Mouse (Mus musculus): Measurements from ENCODE around the gene Exoc3l4. TPM values are rescaled to one million over a fixed set of nuclear protein-coding genes. Genes with fewer than 3 reads are reported as not detected.
A peak's percentile ranks its signal among the peaks of the same experiment; 100 is the strongest.

The Exoc3l4 gene
- total RNA-seq, 2 experiments from 2014 or later: 4.1 to 5.5 TPM

DNA sequence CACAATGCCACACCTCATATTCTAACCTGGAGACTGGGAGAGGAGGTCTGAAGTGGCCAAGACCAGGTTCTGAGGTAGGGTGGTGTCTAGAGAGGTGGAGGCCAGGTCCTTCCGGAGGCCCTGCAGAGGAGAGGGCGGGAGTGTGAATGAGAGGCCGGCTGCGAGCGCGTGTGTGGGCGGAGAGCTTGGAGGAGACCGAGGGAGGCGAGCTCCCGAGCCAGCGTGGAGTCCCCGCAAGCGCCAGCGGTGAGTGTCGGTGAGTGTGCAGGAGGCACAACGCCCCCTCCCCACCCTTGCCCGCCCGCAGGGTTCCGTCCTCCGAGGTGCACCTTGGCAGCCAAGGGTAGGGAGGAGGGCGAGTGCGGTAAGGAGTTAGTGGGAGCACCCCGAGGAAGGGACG is 10.2 kb upstream of the Exoc3l4 start, which contains the start of gene Lbhd2:
TSS of gene Lbhd2 (plus strand) at position 188 of the 400 bp plus-strand sequence.
- intact Hi-C loops (cut with DNase I): no loop called here
- no peak for DNase-seq

DNA sequence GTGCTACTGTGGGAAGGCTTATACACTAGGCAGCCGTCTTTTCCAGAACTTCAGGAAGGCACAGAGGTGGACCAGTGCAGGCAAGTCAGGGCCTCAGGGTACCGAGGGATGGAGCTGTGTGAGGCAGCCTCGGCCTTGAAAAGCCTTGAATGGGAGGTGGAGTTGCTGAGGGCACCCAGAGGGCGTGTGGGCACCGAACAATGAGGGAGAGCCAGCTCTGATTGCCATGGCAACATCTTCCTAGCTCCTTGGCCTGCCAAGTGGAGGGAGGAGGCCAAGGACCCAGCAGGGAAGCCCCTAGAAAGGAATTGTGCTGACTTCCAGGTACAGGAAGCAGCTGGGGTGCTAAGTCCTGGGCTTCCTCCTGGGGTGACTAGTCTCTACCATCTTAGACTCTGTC is 7.2 kb upstream of the Exoc3l4 start:
- intact Hi-C loops (cut with DNase I): no loop called here

GRCm38 (mm10) chr12:111411631-111412355 is 5.0 kb upstream of the Exoc3l4 start:
- intact Hi-C loops (cut with DNase I): loop anchor here (5.0 kb wide), 2 partner anchors 79 to 139 kb away; partner anchors contain the start of gene Amn

More for the DNA sequence above, 7.2 kb upstream of the Exoc3l4 start:
- DNase-seq: no peak

DNA sequence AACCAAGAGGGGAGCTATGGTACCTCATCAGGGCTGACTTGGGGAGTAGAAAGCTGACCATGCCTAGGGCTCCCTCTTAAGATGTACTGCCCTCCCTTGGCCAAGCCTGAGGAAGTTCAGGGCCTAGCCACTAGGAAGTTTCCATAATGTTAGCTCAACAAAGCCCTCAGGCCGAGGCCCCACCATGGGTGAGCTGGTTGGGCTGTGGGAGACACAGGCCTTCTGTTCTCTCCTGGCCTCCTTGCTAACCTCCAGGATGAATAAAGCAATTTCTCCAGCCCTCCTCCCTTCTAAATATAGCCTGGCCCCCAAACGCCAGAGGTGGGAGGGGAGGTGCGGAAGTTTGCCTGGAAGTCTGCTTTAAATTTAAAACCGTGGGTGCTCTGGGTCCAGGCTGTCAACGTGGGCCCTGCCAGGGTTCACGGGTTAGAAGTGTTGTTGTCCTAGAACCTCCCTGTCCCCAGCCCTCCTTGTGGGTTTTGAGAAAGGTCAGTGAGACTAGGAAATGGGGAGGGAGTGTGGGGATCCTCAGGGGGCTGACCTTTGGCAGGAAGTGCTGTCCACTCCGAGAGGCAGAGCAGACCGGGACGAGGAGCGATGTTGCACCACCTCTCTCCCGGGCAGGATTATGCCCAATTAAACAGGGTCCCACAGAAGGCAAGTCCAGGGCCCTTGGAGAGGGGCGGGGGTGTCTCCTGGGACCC is 4.1 kb upstream of the Exoc3l4 start:
- DNase-seq: peak; percentile 43 to 59
- intact Hi-C loops (cut with DNase I): loop anchor here (5.0 kb wide), 2 partner anchors 80 to 140 kb away; partner anchors contain the start of gene Amn

More at GRCm38 (mm10) chr12:111411631-111412355, 5.0 kb upstream of the Exoc3l4 start:
- peak; percentile 47 to 70 for DNase-seq

DNA sequence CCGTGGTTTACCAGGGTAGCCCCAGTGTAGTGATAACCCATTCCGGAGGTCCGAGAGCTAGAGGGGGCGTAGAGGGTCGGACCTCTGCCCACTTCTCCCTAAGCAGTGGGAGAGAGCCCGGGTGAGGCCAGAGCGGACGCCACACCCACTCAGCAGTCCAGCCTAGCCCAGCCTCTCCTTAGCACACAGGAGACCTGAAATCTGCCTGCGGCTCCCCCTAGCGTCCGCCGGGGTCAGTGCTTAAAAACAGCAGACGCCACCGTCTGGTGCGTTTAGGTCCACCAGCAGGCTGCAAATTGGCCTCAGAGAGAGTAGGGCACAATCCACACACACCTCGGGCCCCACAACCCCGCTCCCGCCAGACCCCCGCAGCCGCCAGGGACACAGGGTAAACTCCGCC is 3.5 kb upstream of the Exoc3l4 start:
- peak; percentile 93 to 95 for DNase-seq

DNA sequence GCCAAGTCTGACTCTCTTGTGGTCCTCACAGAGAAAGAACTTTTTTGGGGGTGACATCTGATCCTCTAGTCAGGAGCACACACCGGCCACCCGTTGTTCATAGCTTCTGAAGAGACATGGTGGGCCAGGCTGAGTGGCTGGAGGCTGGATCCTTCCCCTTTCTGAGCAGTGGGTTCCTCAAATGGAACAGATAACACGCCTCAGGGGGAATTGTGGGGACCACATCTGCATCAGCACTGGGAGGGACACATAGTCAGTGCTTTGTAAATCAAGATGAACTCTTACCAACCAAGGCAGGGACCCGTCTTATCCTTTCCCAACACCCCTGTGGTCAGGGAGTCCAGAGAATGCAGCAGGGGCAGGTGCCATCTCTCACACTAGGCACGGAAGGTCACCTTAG is 3.1 kb downstream of the Exoc3l4 start:
- DNase-seq: no peak
- intact Hi-C loops (cut with DNase I): no loop called here

More for the DNA sequence above, 3.5 kb upstream of the Exoc3l4 start:
- intact Hi-C loops (cut with DNase I): loop anchor here (5.0 kb wide), 2 partner anchors 81 to 141 kb away; partner anchors contain the start of gene Amn

DNA sequence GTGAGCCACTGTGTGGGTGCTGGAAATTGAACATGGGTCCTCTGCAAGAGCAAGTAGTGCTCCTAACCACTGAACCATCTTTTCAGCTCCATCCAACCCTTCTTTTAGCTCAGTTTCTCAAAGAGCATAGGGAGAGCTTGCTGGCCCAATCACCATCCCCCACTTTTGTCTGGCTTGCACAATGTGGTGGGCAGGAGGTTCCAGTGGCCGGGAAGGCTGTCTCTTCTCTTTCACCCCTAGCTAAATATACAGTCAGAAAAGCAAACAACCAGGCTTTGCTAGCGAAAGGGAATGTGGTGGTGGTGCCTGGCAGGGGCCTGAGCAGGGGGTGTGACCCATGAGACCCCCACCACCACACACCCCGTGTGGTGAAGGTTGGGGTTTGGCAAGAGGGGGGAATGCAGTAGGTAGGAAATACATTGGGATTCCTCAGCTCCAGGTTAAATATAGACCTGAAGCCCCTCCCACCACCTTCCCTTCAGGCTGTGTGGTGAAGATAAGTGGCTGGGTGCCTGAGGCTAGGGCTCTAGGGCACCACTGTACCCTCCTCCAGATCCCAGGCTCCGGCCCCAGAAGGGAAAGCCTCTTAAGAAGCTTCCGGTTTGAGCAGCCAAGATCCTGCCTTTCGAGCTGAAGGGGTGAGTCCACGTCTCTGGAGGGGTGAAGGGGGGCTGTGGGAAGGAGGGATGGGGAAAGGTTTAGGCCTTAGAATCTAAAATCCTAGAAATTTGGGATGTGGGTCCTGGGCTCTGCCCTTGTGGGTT is 4.3 kb downstream of the Exoc3l4 start:
- intact Hi-C loops (cut with DNase I): no loop called here
- no peak for DNase-seq

DNA sequence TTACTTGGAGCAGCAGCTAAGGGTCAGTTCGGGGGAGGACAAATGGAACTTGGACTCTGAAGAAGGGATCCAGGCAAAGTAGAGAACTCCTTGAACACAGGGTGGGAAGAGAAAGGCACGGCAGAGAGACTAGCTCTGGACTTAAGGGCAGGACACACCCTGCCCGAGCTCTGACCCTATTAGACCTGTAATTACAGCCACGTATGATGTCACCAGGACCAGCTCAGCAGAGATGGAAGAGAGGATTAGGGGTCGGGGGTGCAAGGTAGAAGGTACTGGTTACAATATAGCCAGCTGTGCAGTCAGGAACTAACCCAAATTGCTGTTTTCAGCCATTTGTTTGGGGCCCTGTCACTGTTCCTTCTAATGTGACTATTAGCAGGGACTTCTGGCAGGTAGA is 6.0 kb downstream of the Exoc3l4 start:
- intact Hi-C loops (cut with DNase I): no loop called here
- DNase-seq: no peak

GRCm38 (mm10) chr12:111423570-111424129 is 6.8 kb downstream of the Exoc3l4 start:
- intact Hi-C loops (cut with DNase I): no loop called here
- no peak for DNase-seq

DNA sequence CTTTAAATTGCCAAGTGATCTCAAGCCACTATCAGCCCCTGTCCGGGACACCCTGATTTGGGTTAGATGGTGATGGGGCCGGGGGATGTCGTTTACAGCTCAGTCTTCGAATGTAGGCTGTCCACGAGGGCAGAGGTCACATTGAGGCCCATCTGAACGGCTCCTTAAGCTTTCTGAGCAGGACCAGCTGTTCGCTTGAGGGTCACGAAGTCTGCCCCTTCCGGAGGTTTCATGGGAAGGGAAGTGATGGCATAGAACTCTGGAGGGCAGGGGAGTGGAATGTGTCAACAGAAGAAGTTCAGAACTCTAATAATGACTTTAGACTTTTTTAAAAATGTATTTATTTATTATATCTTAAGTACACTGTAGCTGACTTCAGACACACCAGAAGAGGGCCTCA is 7.7 kb downstream of the Exoc3l4 start:
- intact Hi-C loops (cut with DNase I): no loop called here
- no peak for DNase-seq

DNA sequence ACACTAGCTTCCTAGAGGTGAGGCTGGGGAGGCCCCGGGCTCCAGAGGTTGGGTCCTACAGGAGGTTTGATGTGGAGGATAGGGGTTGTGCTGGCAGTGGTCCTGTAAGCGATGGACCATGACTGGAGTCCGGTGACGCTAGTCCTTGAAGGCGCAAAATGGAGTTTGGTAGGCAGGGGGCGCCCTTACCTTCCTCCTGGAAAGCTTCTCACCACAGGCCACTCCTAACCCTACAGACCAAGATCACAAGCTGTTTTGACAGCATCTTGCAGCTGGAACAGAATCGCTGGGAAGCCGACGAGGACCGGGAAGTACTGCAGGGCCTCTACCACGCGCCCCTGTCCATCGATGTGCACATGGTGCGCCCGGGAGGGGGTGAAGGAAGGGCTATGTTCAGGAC is 8.4 kb downstream of the Exoc3l4 start:
- peak; percentile 90 to 93 for DNase-seq
- intact Hi-C loops (cut with DNase I): loop anchor here (1.0 to 5.0 kb wide), 2 partner anchors 80 to 222 kb away; no protein-coding TSS in a partner anchor

DNA sequence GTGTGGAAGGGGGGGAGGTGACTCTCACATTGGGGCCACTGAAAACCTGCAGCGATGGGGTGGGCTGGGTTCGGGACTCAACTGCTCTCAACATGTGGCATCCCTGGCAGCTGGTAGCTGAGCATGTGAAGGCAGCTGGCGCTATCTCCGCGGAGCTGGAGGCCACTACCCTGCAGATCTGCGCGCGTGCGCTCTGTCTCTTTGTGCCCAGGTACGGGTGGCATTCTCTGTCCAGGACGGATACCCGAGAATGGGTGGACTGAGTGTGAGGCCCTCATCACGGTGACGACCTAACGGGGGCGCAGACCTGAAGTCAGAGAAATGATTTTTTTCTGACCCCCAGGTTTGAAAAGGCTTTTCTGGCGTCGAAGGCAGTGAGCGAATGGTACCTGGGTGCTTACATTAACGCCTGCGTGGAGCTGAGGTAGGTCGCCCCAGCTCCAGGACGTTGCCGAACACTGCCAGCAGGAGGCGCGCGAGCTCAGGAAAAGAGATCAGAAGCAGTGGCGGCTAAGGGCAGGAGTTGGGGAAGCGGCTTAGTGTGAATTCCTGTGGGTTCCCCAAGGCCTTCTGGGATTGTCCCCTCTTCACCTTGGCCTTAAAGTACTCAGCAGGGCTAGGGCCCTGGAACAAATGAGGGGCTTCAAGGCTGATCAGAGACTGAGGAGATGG is 9.1 kb downstream of the Exoc3l4 start:
- intact Hi-C loops (cut with DNase I): loop anchor here (1.0 to 5.0 kb wide), 4 partner anchors 33 to 221 kb away; no protein-coding TSS in a partner anchor
- DNase-seq: peak; percentile 93 to 98

DNA sequence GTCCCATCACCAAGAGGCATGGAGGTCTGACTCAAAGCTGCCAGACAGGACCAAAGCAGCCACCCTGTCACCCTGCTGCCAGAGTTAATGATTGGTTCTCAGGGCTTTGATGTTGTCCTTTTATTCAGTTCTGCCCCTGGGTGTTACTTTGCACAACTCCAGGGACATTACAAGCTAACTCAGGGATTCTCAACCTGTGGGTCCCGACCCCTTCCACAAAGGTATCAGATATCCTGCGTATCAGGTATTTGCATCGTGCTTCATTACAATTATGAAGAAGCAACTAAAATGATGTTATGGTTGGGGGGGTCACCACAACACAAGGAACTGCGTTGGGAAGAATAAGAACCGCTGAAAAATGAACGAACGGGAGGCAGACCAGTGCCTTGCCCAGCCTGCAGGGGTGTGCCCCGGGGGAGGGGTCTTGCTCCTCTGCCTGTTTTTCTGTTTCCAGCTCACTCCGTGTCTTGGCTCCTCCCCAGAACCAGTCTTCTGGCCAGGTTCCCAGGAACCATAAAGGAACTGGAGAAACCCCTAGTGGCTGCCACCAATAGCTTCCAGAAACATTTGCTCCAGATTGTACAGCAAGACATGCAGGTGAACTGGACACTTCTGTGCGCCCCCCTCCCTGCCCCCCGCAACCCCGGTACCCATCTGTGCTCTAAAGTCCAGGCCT is 10.8 kb downstream of the Exoc3l4 start:
- intact Hi-C loops (cut with DNase I): loop anchor here (2.0 to 5.0 kb wide), 2 partner anchors 41 to 220 kb away; no protein-coding TSS in a partner anchor
- no peak for DNase-seq

DNA sequence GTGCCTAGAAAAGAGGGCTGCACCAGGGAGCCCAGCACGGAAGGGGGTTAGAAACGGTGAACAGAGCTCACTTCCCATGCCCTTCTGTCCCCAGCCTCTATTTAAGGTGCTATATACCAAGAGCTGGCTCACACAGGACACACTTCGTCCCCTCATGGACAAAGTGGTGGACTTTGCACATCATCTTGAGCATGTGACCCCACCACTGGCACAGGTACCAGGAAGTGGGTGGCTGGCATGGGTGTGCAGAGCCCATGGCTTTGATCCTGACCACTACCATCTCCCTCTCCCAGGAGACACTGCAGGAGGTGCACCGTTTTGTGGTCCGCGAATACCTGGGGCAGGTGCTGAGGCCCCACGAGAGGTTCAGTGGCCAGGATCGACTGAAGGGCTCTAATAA is 11.5 kb downstream of the Exoc3l4 start:
- no peak for DNase-seq
- intact Hi-C loops (cut with DNase I): loop anchor here (5.0 kb wide), 1 partner anchor 219 kb away; no protein-coding TSS in a partner anchor

- peak; percentile 63 to 64 for DNase-seq
- intact Hi-C loops (cut with DNase I): loop anchor here (5.0 kb wide), 1 partner anchor 218 kb away; no protein-coding TSS in a partner anchor
These were observed 12.4 kb downstream of the Exoc3l4 start for GRCm38 (mm10) chr12:111428961-111429911.

DNA sequence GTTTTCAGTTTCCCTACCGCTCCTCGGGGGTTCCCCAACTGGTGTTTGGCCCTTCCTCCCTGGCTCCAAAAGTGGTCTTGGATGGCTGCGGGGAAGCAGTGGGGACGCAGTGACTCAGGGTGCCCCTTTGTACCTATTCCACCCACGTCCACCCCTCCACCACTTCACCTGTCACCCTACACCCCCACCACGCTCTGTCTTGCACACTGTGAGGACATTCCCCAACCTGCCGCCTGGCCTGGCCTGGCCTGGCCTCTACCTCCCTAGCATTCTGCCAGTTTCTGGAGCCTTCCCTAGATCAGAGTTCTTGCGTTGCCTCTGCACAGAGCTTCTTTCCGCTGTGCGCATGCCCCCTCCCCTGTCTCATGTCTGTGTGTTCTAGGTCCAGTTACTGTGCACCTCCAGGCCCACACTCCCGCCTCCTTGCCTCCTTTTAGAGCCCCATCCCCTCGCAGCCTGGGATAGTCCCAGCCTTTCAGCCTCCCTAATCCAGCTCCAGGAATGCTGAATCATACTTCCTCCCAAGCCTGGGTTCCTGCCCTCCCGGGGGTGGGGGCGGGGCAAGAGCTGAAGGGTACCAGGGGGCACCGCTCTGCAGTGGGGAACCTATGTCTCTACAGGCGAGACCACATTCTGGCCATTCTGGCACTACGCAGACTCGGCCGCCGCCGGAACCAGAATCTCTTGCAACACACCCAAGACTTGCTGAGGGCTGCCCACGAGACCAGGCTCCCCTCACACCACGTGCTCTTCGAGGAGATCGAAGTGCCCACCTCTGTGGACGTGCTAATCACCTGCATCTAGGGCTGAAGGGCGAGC is 13.4 kb downstream of the Exoc3l4 start:
- intact Hi-C loops (cut with DNase I): loop anchor here (2.0 kb wide), 1 partner anchor 17 kb away; no protein-coding TSS in a partner anchor
- peak in 1 of 2 experiments; percentile 58 for DNase-seq

Measured in heart, postnatal 14 days (tissue).